Mouse (Mus musculus): ENCODE measurements around the gene Rfc5.
"Not testable (repeated sequence)": the region's sequence is repeated elsewhere in the genome, so short reads cannot be mapped to it uniquely, and the experiment has no call there.

Rfc5 gene

GRCm38 (mm10) chr5:117347838-117348237 is 41.0 kb downstream of the Rfc5 start:
- DNase-seq (ENCODE audit: low spot score in 2 of 2): no peak

- no peak for DNase-seq (ENCODE audit: low spot score in 2 of 2)
Observed at GRCm38 (mm10) chr5:117347011-117347410, 41.8 kb downstream of the Rfc5 start.

- no peak for DNase-seq (ENCODE audit: low spot score in 2 of 2)
Observed at GRCm38 (mm10) chr5:117346281-117346680, 42.6 kb downstream of the Rfc5 start.

GRCm38 (mm10) chr5:117345432-117345976 is 43.3 kb downstream of the Rfc5 start:
- DNase-seq (ENCODE audit: low spot score in 2 of 2): no peak

GRCm38 (mm10) chr5:117344496-117344895 is 44.4 kb downstream of the Rfc5 start:
- not testable (repeated sequence) for DNase-seq (ENCODE audit: low spot score in 2 of 2)

- no peak for DNase-seq (ENCODE audit: low spot score in 2 of 2)
Observed at GRCm38 (mm10) chr5:117341896-117342295, 47.0 kb downstream of the Rfc5 start.

- no peak for DNase-seq (ENCODE audit: low spot score in 2 of 2)
Observed at GRCm38 (mm10) chr5:117340081-117340480, 48.8 kb downstream of the Rfc5 start.

- no peak for DNase-seq (ENCODE audit: low spot score in 2 of 2)
Observed at GRCm38 (mm10) chr5:117338503-117338902, 50.3 kb downstream of the Rfc5 start.

- no peak for DNase-seq (ENCODE audit: low spot score in 2 of 2)
Observed at GRCm38 (mm10) chr5:117337999-117338398, 50.8 kb downstream of the Rfc5 start.

- DNase-seq (ENCODE audit: low spot score in 2 of 2): no peak
Observed at GRCm38 (mm10) chr5:117330457-117330856, 58.4 kb downstream of the Rfc5 start.
